Comparison of ENCODE assay signal across 23 mouse cellular contexts in the genomic region with DNA sequence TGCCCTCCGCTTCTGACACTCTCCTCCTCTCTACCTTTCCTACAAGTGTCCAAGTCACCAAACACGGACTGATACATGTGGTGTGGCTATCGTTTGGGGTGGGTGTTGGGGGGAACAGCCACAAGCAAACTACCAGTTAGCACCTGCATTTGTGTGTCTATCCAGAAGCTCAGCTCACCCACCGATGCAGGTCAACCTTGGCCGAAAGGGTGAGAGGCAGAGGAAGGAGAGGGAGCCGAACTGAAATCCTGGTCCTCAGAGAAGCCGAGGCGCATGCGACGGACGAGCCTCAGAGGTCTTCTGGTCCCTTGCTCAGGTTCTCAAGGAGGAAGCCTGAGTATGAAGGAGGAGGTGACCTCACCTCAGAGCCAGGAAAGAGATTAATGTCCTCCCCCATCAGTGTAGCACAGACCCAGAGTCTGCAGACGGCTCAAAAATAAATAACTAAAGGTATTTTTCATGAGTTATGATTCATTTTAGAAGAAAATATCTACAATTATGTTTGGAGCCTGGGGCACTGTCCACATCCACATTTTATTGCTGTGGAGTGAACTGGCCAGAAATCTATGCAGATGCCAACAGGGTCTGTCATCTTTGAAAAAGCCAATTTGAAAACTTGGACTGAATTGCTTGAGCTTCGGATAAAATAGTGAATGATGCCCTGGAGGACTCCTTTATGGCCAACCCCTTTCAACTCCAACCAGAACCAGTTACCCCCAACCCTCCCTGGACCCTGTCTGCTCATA.
"Had no signal": no experiment of that assay in that cellular context is flagged by ENCODE, and none has a peak within 500 bp of the region (broad histone marks: within the 10 kb centered on the region; RNA-seq: fewer than 3 reads in every experiment).

No protein-coding gene starts in this region.

- H3K36me3 ChIP-seq: embryonic facial prominence, embryonic 10.5 days; embryonic facial prominence, embryonic 12.5 days; embryonic facial prominence, embryonic 13.5 days; embryonic facial prominence, embryonic 15.5 days; forebrain, embryonic 10.5 days; forebrain, embryonic 12.5 days; forebrain, embryonic 15.5 days had no signal

- H3K27ac ChIP-seq: embryonic facial prominence, embryonic 10.5 days; embryonic facial prominence, embryonic 12.5 days; embryonic facial prominence, embryonic 13.5 days; embryonic facial prominence, embryonic 15.5 days; forebrain, embryonic 10.5 days; forebrain, embryonic 12.5 days; forebrain, embryonic 13.5 days; forebrain, embryonic 15.5 days; gastrocnemius, adult 2 months; heart, adult 2 months had no signal

- H3K9me3 ChIP-seq: embryonic facial prominence, embryonic 10.5 days; embryonic facial prominence, embryonic 12.5 days; embryonic facial prominence, embryonic 13.5 days; embryonic facial prominence, embryonic 15.5 days; forebrain, embryonic 10.5 days; forebrain, embryonic 12.5 days; forebrain, embryonic 13.5 days; forebrain, embryonic 15.5 days had no signal

- DNase-seq: cerebellum, adult 9-11 months; cerebellum, postnatal 10 days; cerebellum, postnatal 14 days; cerebellum, postnatal 25 days; cerebellum, postnatal 36 days; embryo, embryonic 11 days; forebrain, postnatal 0 days; gastrocnemius, adult 2 months; gastrocnemius, postnatal 10 days; gastrocnemius, postnatal 14 days; gastrocnemius, postnatal 25 days; gastrocnemius, postnatal 36 days; heart, adult 18-20 months; heart, adult 2 months had no signal

- H3K4me3 ChIP-seq: embryonic facial prominence, embryonic 10.5 days; embryonic facial prominence, embryonic 12.5 days; embryonic facial prominence, embryonic 13.5 days; embryonic facial prominence, embryonic 15.5 days; erythroblast, embryonic 14.5 days; forebrain, embryonic 10.5 days; forebrain, embryonic 12.5 days; forebrain, embryonic 13.5 days; forebrain, embryonic 15.5 days; gastrocnemius, adult 2 months; heart, adult 2 months had no signal

- H3K27me3 ChIP-seq: embryonic facial prominence, embryonic 12.5 days; forebrain, embryonic 13.5 days; forebrain, embryonic 15.5 days had no signal
